Mouse (Mus musculus) testis, adult 2 months (tissue): ENCODE data around the gene Slco3a1.

Experiments used
- CTCF ChIP-seq: fragments of 200-500 bp; IDR thresholded peaks from 2 replicates; pipeline ENCODE4 v1.5.1; 2012; ENCODE audit warnings: low read depth, mild to moderate bottlenecking, inconsistent platforms, low read length, moderate library complexity; ENCODE audit not compliant: control insufficient read depth, insufficient read depth, insufficient replicate concordance
- POLR2A ChIP-seq: fragments of 200-500 bp; IDR thresholded peaks from 2 replicates; pipeline ENCODE4 v1.6.1; 2012; ENCODE audit warnings: low read depth, mild to moderate bottlenecking, inconsistent platforms, low read length, moderate library complexity; ENCODE audit not compliant: control insufficient read depth

GRCm38 (mm10) chr7:74523086-74523485, 31.5 kb downstream of the Slco3a1 start:
- TF ChIP-seq CTCF (no peak), POLR2A (no peak)
